Mouse (Mus musculus): ENCODE data around the gene Ufd1.

- TF ChIP-seq GATA1 (IDR thresholded peaks at IDR 0.05; ENCODE audit: borderline replicate concordance, low read length) (no peak), FLI1 (IDR thresholded peaks at IDR 0.05; ENCODE audit: low read length) (no peak; the same call in 1 of the 2 replicates)
Measured at GRCm38 (mm10) chr16:18876442-18877308, 65.1 kb downstream of the Ufd1 start, which contains the start of the genes Mrpl40 and Hira.

Measured in megakaryocyte, embryonic 14.5 days (primary cell).